Mouse (Mus musculus): Measurements from ENCODE around the gene Osbpl10.

DNA sequence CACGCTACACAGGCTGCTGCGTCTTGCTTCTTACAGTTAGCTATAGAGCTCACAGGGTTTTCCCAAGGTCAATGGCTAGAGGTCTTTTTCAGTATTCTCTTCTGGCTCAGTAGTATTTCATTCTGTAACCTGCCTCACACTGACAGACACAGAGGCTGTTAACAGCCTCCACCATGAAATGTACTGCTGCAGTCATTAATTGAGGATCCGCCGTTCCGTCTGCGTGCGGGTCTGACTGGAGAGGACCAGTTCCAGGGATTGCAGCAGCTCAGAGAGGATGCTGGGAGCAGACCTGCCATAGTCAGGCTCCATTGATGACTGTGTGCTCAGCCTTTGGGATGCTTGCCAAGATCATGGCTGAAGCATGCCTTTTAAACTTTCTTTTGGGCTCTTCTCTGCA is 129.1 kb downstream of the Osbpl10 start:
- TF ChIP-seq CTCF (IDR thresholded peaks at IDR 0.05; ENCODE audit: low read depth) (no peak), EP300 (IDR thresholded peaks at IDR 0.05; ENCODE audit: low read depth) (no peak)

Data from liver, postnatal 0 days (tissue).